Mouse (Mus musculus): ENCODE results near the gene Ccm2.

DNA sequence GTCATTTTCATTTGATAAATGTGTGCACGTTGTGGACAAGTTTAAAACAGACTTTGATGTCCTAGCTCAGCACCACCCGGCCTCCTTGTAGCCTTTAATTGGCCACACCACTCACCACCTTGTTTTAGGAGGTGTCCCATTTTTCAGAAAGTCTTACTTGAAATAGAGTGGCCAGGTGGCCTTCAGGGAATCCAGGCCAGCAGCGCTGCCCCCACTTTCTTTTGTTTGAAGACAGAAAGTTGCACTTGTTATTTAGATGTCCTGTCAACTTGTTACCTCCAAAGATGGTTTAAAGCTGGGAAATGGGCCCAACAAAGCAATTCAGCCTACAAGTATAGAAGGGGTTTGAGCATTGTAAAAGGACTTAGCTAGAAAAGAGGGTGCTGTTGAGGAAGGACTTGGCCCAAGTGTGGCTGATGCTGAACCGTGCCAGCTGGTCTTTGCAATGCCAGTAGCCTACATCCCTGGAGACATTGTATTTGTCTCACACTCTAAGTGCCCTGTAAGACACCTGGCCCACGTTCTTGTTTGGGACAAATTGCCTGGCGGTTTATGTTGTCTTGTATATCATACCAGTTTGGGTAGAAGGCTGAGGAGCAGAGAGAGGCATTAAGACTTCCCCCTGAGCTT, 1.1 kb downstream of the Ccm2 start:
- TF ChIP-seq CTCF (IDR thresholded peaks at IDR 0.05; ENCODE audit: low read depth) (no peak), EP300 (IDR thresholded peaks at IDR 0.05; ENCODE audit: low read depth) (no peak)
